Mouse (Mus musculus): Measurements from ENCODE around the gene Rrp15. TPM values are rescaled to one million over a fixed set of nuclear protein-coding genes. Genes with fewer than 3 reads are reported as not detected.

The Rrp15 gene
- total RNA-seq, 2 experiments from 2014 or later: 13.1 to 15.8 TPM

DNA sequence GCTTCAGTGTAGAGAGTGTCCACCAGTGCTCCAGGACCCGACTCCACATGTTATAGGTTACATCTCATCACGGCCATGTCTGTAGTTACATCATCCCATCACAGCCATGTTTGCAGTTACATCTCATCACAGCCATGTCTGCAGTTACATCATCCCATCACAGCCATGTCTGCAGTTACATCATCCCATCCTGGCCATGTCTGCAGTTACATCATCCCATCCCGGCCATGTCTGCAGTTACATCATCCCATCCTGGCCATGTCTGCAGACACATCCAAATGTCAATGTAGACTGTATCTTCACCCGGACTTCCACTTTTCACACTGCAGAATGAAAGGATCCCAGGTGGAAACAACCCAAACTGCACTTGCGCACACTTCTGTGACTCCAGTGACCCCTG is 13.6 kb downstream of the Rrp15 start:
- TF ChIP-seq CTCF (IDR thresholded peaks at IDR 0.05): no peak
- intact Hi-C loops (cut with DNase I): no loop called here
- Histone ChIP-seq H3K27ac (no peak overlapping the region), H3K4me3 (no peak overlapping the region)
- DNase-seq (ENCODE audit: extremely low spot score in 1 of 2, low spot score in 2 of 2): no peak

DNA sequence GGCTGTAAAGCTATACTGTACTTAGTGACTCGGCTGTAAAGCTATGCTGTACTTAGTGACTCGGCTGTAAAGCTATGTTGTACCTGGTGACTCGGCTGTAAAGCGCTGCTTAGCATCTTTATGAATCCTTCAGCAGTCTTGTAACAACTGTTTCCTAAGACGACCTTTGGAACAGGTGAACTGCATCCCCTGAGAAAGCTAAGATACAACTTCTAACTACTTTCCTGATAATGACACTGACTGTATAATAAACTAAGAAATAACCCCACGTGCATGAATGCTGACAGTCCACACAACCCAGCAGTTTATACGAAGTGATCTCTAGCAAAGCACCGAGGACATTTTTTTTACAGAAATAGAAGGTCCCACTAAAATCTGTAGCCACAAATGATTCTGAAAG is 16.1 kb downstream of the Rrp15 start:
- TF ChIP-seq CTCF (IDR thresholded peaks at IDR 0.05): no peak
- H3K4me3 ChIP-seq: no peak overlapping the region
- DNase-seq (ENCODE audit: extremely low spot score in 1 of 2, low spot score in 2 of 2): no peak
- intact Hi-C loops (cut with DNase I): no loop called here
- no peak overlapping the region for H3K27ac ChIP-seq

DNA sequence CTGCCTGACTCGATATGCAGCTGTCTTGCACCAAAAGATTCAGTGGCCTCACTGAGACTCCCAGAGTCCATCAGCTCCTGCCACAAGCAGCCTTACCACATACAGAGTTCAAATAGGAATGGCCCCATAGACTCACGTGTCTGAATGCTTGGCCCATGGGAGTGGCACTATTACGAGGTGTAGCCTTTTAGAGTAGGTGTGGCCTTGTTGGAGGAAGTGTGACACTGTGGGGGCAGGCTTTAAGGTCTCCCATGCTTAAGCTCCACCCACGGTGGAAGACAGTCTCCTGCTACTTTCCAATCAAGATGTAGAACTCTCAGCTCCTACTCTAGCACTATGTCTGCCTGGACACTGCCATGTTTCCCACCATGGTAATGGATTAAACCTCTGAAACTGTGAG is 20.4 kb downstream of the Rrp15 start:
- intact Hi-C loops (cut with DNase I): loop anchor here (10.0 kb wide), 1 partner anchor 974 kb away; no protein-coding TSS in a partner anchor
- no peak for TF ChIP-seq CTCF (IDR thresholded peaks at IDR 0.05)
- Histone ChIP-seq H3K4me3 (no peak overlapping the region), H3K27ac (no peak overlapping the region)
- no peak for DNase-seq (ENCODE audit: extremely low spot score in 1 of 2, low spot score in 2 of 2)

- Histone ChIP-seq H3K4me3 (no peak overlapping the region), H3K27ac (no peak overlapping the region)
- no peak for DNase-seq (ENCODE audit: extremely low spot score in 1 of 2, low spot score in 2 of 2)
- intact Hi-C loops (cut with DNase I): loop anchor here (10.0 kb wide), 1 partner anchor 971 kb away; no protein-coding TSS in a partner anchor
- no peak for TF ChIP-seq CTCF (IDR thresholded peaks at IDR 0.05)
Observed at GRCm38 (mm10) chr1:186726117-186726516, 23.0 kb downstream of the Rrp15 start.

GRCm38 (mm10) chr1:186722299-186722698 is 26.9 kb downstream of the Rrp15 start:
- H3K4me3 ChIP-seq: no peak overlapping the region
- intact Hi-C loops (cut with DNase I): loop anchor here (1.0 to 10.0 kb wide), 4 partner anchors 470 to 1175 kb away; no protein-coding TSS in a partner anchor
- no peak for TF ChIP-seq CTCF (IDR thresholded peaks at IDR 0.05)
- H3K27ac ChIP-seq: no peak overlapping the region
- DNase-seq (ENCODE audit: extremely low spot score in 1 of 2, low spot score in 2 of 2): no peak

DNA sequence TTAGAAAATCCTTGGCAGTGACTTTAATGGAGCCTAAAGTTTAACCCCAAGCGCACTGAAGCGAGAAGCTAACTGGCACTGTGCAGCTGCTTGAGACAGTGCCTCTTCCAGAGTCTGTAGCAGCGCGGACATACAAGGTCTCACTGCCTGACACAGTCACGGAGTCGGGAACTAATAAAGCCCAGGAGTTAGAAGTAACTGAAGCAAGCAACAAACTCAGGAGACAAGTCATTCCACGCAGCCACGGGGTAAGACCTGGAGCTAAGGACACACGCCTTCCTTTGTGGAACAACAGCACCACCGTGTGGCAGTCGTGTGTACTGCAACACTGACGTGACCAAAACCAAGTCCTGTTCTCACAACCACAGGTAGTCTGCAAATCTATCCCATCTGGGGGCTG is 27.3 kb downstream of the Rrp15 start:
- DNase-seq (ENCODE audit: extremely low spot score in 1 of 2, low spot score in 2 of 2): peak; percentile 79 to 87
- no peak overlapping the region for H3K27ac ChIP-seq
- peak; percentile 100 for TF ChIP-seq CTCF (IDR thresholded peaks at IDR 0.05)
- no peak overlapping the region for H3K4me3 ChIP-seq
- intact Hi-C loops (cut with DNase I): loop anchor here (1.0 to 10.0 kb wide), 4 partner anchors 470 to 1175 kb away; no protein-coding TSS in a partner anchor

DNA sequence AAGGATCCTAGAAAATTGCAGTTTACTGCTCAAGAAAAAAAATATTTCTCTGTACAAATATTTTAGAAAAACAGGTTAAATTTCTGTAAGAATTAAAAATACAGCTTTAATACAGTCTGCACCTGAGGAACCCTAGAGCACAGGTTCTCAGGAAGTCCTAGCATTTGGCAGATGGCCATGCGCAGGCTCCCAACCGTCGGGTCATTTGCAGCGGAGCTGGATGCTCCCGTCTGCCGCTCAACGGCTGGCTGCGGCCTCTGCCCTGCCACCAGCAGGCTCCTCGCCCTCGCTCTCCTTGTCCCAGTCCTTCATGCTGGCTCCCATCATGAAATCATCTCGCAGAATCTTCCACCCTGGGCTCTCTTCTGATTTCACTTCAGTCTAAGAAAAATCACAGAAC is 28.0 kb downstream of the Rrp15 start:
- Histone ChIP-seq H3K4me3 (no peak overlapping the region), H3K27ac (no peak overlapping the region)
- intact Hi-C loops (cut with DNase I): loop anchor here (5.0 to 10.0 kb wide), 2 partner anchors 469 to 966 kb away; no protein-coding TSS in a partner anchor
- TF ChIP-seq CTCF (IDR thresholded peaks at IDR 0.05): no peak
- no peak for DNase-seq (ENCODE audit: extremely low spot score in 1 of 2, low spot score in 2 of 2)

DNA sequence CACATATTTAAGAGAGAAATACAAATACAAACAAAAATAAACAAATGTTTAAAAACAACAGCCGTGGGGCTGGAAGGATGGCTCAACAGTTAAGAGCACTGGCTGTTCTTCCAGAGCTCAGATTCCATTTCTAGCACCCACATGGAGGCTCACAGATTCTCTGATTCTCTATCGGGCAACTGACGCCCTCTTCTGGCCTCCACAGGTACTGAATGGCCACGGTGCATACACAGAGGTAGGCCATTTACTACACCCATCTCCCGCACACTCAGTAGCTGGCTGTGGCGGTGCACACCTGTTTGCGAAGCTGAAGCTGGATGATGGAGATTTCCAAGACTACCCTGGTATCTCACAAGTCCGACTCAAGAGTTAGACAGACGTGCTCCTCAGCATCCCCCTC is 29.4 kb downstream of the Rrp15 start:
- no peak overlapping the region for H3K27ac ChIP-seq
- no peak for DNase-seq (ENCODE audit: extremely low spot score in 1 of 2, low spot score in 2 of 2)
- intact Hi-C loops (cut with DNase I): loop anchor here (5.0 to 10.0 kb wide), 3 partner anchors 467 to 965 kb away; partner anchors contain the start of gene Lyplal1
- peak; percentile 32 for TF ChIP-seq CTCF (IDR thresholded peaks at IDR 0.05)
- no peak overlapping the region for H3K4me3 ChIP-seq

DNA sequence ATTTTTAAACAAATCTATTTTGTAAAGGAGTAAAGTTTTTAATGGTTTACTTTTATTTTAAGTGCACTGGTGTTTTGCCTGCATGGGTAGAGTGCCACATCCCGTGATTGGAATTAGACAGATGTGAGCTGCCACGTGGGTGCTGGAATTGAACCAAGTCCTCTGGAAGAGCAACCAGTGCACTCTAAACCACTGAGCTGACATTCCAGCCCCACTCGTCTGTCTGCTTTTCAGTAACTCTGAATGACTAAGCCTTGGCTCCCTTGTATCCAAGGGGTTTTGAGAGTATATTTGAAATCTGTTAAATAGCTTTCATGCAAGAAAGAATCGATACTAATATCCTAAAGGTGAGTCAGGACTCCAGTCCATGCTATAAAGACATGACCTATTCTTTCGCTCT is 30.3 kb downstream of the Rrp15 start:
- intact Hi-C loops (cut with DNase I): loop anchor here (10.0 kb wide), 1 partner anchor 604 kb away; the partner anchor contains the start of gene Lyplal1
- no peak overlapping the region for H3K27ac ChIP-seq
- H3K4me3 ChIP-seq: no peak overlapping the region
- no peak for TF ChIP-seq CTCF (IDR thresholded peaks at IDR 0.05)
- no peak for DNase-seq (ENCODE audit: extremely low spot score in 1 of 2, low spot score in 2 of 2)

DNA sequence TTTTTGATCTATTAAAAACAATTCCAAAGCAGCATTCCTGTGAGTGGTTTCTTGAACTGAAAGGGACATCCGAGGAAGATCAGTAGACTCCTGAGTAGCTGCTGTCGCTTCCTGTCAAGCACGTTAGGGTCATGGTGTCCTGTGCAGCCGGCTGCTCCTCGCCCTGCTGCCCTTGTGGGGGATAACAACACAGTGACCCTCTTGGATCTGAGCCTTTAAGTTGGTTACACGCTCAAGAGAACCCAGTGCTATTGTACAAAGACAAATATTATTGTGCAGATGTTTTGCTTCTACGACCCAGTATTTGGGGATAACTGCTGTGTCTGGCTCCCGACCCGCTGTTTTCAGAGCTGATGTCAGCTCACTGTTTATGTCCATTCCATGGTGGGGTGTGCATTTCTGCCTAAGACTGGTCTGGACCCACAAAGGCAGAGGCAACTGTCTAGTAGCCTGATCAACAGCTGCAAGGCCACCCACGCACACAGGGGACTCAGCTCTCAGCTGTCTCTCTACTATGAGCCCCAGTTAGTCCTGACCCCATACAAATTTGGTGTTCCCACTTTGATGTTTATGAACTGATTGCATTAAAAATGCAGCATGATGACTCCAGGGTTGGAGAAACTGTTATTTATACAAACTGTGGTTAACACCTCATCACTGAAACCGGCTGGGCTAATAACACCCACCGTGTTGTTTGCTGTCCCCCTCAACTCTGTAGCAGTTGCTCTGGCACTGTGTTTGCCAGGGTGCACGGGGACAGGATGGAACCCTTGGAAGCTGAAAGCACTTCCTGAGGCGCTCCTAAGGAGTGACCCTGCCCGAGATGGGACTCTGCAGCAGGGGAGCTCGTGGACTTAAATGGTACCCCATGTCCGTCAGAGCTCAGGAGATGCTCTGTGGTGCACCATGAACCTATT is 33.9 kb downstream of the Rrp15 start:
- no peak for TF ChIP-seq CTCF (IDR thresholded peaks at IDR 0.05)
- intact Hi-C loops (cut with DNase I): loop anchor here (2.0 to 10.0 kb wide), 3 partner anchors 258 to 600 kb away; partner anchors contain the start of gene Lyplal1
- no peak overlapping the region for H3K27ac ChIP-seq
- H3K4me3 ChIP-seq: no peak overlapping the region
- DNase-seq (ENCODE audit: extremely low spot score in 1 of 2, low spot score in 2 of 2): no peak

DNA sequence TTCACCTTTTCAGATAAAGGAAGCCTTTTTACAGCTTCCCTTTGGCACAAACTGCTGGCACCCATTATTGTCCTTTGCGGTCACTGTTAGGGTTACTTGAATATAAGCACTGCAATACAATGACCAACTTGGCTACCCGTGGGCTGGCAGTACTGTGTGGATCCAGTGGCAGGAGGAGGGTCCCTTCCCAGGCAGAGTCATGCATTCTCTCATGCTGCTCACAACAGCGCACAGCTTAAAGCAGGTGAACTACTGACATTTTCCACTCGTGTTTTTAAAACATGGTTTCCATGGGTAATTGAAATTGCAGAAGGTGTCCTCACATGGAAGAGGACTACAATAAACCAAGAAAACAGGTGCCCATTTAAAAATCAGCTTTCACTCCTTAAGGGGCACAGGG is 34.9 kb downstream of the Rrp15 start:
- Histone ChIP-seq H3K27ac (no peak overlapping the region), H3K4me3 (no peak overlapping the region)
- no peak for TF ChIP-seq CTCF (IDR thresholded peaks at IDR 0.05)
- intact Hi-C loops (cut with DNase I): loop anchor here (2.0 to 10.0 kb wide), 3 partner anchors 257 to 599 kb away; partner anchors contain the start of gene Lyplal1
- no peak for DNase-seq (ENCODE audit: extremely low spot score in 1 of 2, low spot score in 2 of 2)

- Histone ChIP-seq H3K27ac (no peak overlapping the region), H3K4me3 (no peak overlapping the region)
- peak; percentile 83 for TF ChIP-seq CTCF (IDR thresholded peaks at IDR 0.05)
- no peak for DNase-seq (ENCODE audit: extremely low spot score in 1 of 2, low spot score in 2 of 2)
- intact Hi-C loops (cut with DNase I): loop anchor here (2.0 to 10.0 kb wide), 4 partner anchors 256 to 1166 kb away; partner anchors contain the start of gene Lyplal1
Observed at GRCm38 (mm10) chr1:186712802-186713471, 36.2 kb downstream of the Rrp15 start.
